Mouse (Mus musculus) stomach, postnatal 0 days (tissue): ENCODE data around the gene Rad51c. TPM values are rescaled to one million over a fixed set of nuclear protein-coding genes. Genes with fewer than 3 reads are reported as not detected.

Experiments used
- ATAC-seq: fragments of 200-750 bp; cut with Nextera tagmentation; 2 replicates; pipeline ENCODE4 v1.8.0; 2017; ENCODE audit not compliant: low FRiP score, low TSS enrichment
- DNase-seq: peaks from one replicate; pipeline ENCODE4 v3.0.0-alpha.2; 2016; ENCODE audit warnings: low spot score
- H3K27ac ChIP-seq: fragments of 300-500 bp; sonication (generic); replicated peaks from 2 replicates; pipeline ENCODE4 v1.5.1; 2014; ENCODE audit warnings: mild to moderate bottlenecking, control low read depth
- H3K27me3 ChIP-seq: fragments of 300-500 bp; sonication (generic); 2 replicates; pipeline ENCODE4 v1.6.1; 2014; ENCODE audit warnings: low read length; ENCODE audit not compliant: control insufficient read depth, insufficient read depth
- H3K36me3 ChIP-seq: fragments of 300-500 bp; sonication (generic); 2 replicates; pipeline ENCODE4 v1.6.1; 2014; ENCODE audit warnings: low read length, mixed read lengths; ENCODE audit not compliant: control insufficient read depth, insufficient read depth
- H3K4me1 ChIP-seq: fragments of 300-500 bp; sonication (generic); replicated peaks from 2 replicates; pipeline ENCODE4 v1.6.1; 2014; ENCODE audit warnings: antibody characterized with exemption; ENCODE audit not compliant: control insufficient read depth, insufficient read depth
- H3K4me2 ChIP-seq: fragments of 300-500 bp; sonication (generic); replicated peaks from 2 replicates; pipeline ENCODE4 v1.6.1; 2014; ENCODE audit warnings: low read depth, mild to moderate bottlenecking, control low read depth, moderate library complexity
- H3K4me3 ChIP-seq: fragments of 300-500 bp; sonication (generic); 2 replicates; pipeline ENCODE4 v1.5.1; 2014; ENCODE audit warnings: low read depth, low read length, control low read depth
- H3K9ac ChIP-seq: fragments of 300-500 bp; sonication (generic); 2 replicates; pipeline ENCODE4 v1.6.1; 2014; ENCODE audit warnings: mild to moderate bottlenecking, low read length, control low read depth, mixed read lengths
- H3K9me3 ChIP-seq: fragments of 300-500 bp; sonication (generic); 2 replicates; pipeline ENCODE4 v1.6.1; 2016; ENCODE audit warnings: low read length; ENCODE audit not compliant: control insufficient read depth
- CTCF ChIP-seq: IDR thresholded peaks from 2 replicates; pipeline ENCODE4 v1.5.1; 2016; ENCODE audit warnings: antibody characterized with exemption, low read depth, mild to moderate bottlenecking, moderate library complexity
- EP300 ChIP-seq: optimal IDR thresholded peaks from 2 replicates; pipeline ENCODE3; 2016; ENCODE audit warnings: antibody characterized with exemption
- WGBS: fragments of 180-500 bp; shearing (Covaris S2); extraction: QIAGEN DNeasy Blood & Tissue Kit; methylation state at CpG from one replicate; pipeline ENCODE4 v1.1.7; 2014; 5-methylcytosine and 5-hydroxymethylcytosine counted together
- polyA plus RNA-seq: library from polyadenylated mRNA; unstranded; fragments of >200 nt; fragmentation: Nextera tagmentation; extraction: Ambion mirVana; gene quantifications from 2 replicates; pipeline ENCODE4 v1.2.1, GENCODE M21; 2015

Gene Rad51c
- polyA plus RNA-seq, 1 experiment from 2014 or later, result 1.8 TPM

- 0 out of 2 replicates have a peak, but pooled peaks cover 2% of the 10 kb centered on the region for H3K4me1 ChIP-seq
- peak within 1 kb of the TSS; percentile 68 for H3K4me3 ChIP-seq
- H3K27ac ChIP-seq, result no peak within 1 kb of the TSS
- under 1% methylated on average over 89 of the region's 104 CpGs for WGBS
- peak within 1 kb of the TSS; percentile 97 for H3K4me2 ChIP-seq
- peak within 1 kb of the TSS; percentile 56 for H3K9ac ChIP-seq
- TF ChIP-seq EP300 (no peak), CTCF (no peak)
- no peaks in the 10 kb centered on the region for H3K36me3 ChIP-seq
- DNase-seq (peak; percentile 69), ATAC-seq (peak; percentile 85)
- peaks cover 4% of the 10 kb centered on the region; the same call in 1 of the 2 replicates for H3K27me3 ChIP-seq
- no peaks in the 10 kb centered on the region for H3K9me3 ChIP-seq
Measured at GRCm38 (mm10) chr11:87358331-87359261, 46.2 kb downstream of the Rad51c start, which contains the start of gene Ppm1e. Ppm1e (minus strand) TSS chr11:87359023.

GRCm38 (mm10) chr11:87357317-87358300, 47.1 kb downstream of the Rad51c start:
- 8% methylated on average over 31 of the region's 31 CpGs for WGBS
- no peak overlapping the region for H3K27ac ChIP-seq
- 0 out of 2 replicates have a peak, but pooled peaks cover 2% of the 10 kb centered on the region for H3K4me1 ChIP-seq
- peak overlapping the region; percentile 56 for H3K9ac ChIP-seq
- no peaks in the 10 kb centered on the region for H3K36me3 ChIP-seq
- no peaks in the 10 kb centered on the region for H3K9me3 ChIP-seq
- H3K4me2 ChIP-seq, result peak overlapping the region; percentile 97
- H3K27me3 ChIP-seq, result peaks cover 4% of the 10 kb centered on the region; the same call in 1 of the 2 replicates
- TF ChIP-seq CTCF (no peak), EP300 (no peak)
- ATAC-seq, result 0 out of 2 replicates have a peak, but pooled peaks have one; percentile 10
- DNase-seq, result peak; percentile 14
- H3K4me3 ChIP-seq, result peak overlapping the region; percentile 68

- Histone ChIP-seq H3K27ac (no peak overlapping the region), H3K9ac (no peak overlapping the region), H3K4me3 (no peak overlapping the region), H3K4me1 (0 out of 2 replicates have a peak, but pooled peaks cover 2% of the 10 kb centered on the region), H3K36me3 (no peaks in the 10 kb centered on the region), H3K9me3 (no peaks in the 10 kb centered on the region), H3K27me3 (peaks cover 4% of the 10 kb centered on the region; the same call in 1 of the 2 replicates), H3K4me2 (no peak overlapping the region)
- DNase-seq, result no peak
- 80% methylated on average over 1 of the region's 1 CpGs for WGBS
- ATAC-seq, result no peak
- TF ChIP-seq CTCF (no peak), EP300 (no peak)
Measured at GRCm38 (mm10) chr11:87354861-87355260, 49.9 kb downstream of the Rad51c start.

- H3K9me3 ChIP-seq, result no peaks in the 10 kb centered on the region
- H3K4me3 ChIP-seq, result no peak overlapping the region
- DNase-seq, result no peak
Measured at GRCm38 (mm10) chr11:87353646-87354170, 51.0 kb downstream of the Rad51c start.

More at GRCm38 (mm10) chr11:87353646-87354170, 51.0 kb downstream of the Rad51c start:
- no peak overlapping the region for H3K4me2 ChIP-seq
- no peak for ATAC-seq
- 0 out of 2 replicates have a peak, but pooled peaks cover 2% of the 10 kb centered on the region for H3K4me1 ChIP-seq
- H3K9ac ChIP-seq, result no peak overlapping the region
- 80% methylated on average over 7 of the region's 7 CpGs for WGBS
- no peaks in the 10 kb centered on the region for H3K36me3 ChIP-seq
- peaks cover 4% of the 10 kb centered on the region; the same call in 1 of the 2 replicates for H3K27me3 ChIP-seq
- no peak overlapping the region for H3K27ac ChIP-seq
- TF ChIP-seq EP300, result no peak
- TF ChIP-seq CTCF, result no peak

Other genes starting within 250 kb of the Rad51c start
- gene Ppm1e, start 45.9 kb downstream of the Rad51c start, polyA plus RNA-seq, result 0.84 and 1.1 TPM in 2 replicates
- 0.98 and 1.6 TPM in 2 replicates for gene Tex14, start 111 bp upstream of the Rad51c start, polyA plus RNA-seq
- gene Gm11492, start 161.7 kb upstream of the Rad51c start, polyA plus RNA-seq, result not detected in 2 replicates
- 25.5 and 26.3 TPM in 2 replicates for gene Sept4, start 163.9 kb upstream of the Rad51c start, polyA plus RNA-seq
- gene Mtmr4, start 187.2 kb upstream of the Rad51c start, polyA plus RNA-seq, result 9.4 and 11.5 TPM in 2 replicates
- 0.12 TPM in 1 of 2 replicates, not detected in the other for gene Hsf5, start 212.2 kb upstream of the Rad51c start, polyA plus RNA-seq